Mouse (Mus musculus) hindbrain, embryonic 12.5 days (tissue): Measurements from ENCODE around the gene Ddit4. TPM values are rescaled to one million over a fixed set of nuclear protein-coding genes. Genes with fewer than 3 reads are reported as not detected.
A peak's percentile ranks its signal among the peaks of the same experiment; 100 is the strongest.

ENCODE experiments used
- ATAC-seq: fragments of 200-750 bp; cut with Nextera tagmentation; 2 replicates; pipeline ENCODE4 v1.8.0; 2017; ENCODE audit warnings: moderate TSS enrichment; ENCODE audit not compliant: low FRiP score
- H3K27ac ChIP-seq: fragments of 300-500 bp; sonication (generic); 2 replicates; pipeline ENCODE4 v1.5.1; 2016; ENCODE audit warnings: mild to moderate bottlenecking
- H3K27me3 ChIP-seq: fragments of 300-500 bp; sonication (generic); 2 replicates; pipeline ENCODE4 v1.6.1; 2016; ENCODE audit warnings: mild to moderate bottlenecking
- H3K36me3 ChIP-seq: fragments of 300-500 bp; sonication (generic); 2 replicates; pipeline ENCODE4 v1.6.1; 2016; ENCODE audit warnings: mild to moderate bottlenecking
- H3K4me1 ChIP-seq: fragments of 300-500 bp; sonication (generic); 2 replicates; pipeline ENCODE4 v1.6.1; 2016
- H3K4me2 ChIP-seq: fragments of 300-500 bp; sonication (generic); replicated peaks from 2 replicates; pipeline ENCODE4 v1.6.1; 2016; ENCODE audit warnings: mild to moderate bottlenecking
- H3K4me3 ChIP-seq: fragments of 300-500 bp; sonication (generic); 2 replicates; pipeline ENCODE4 v1.5.1; 2016; ENCODE audit warnings: mild to moderate bottlenecking
- H3K9ac ChIP-seq: fragments of 300-500 bp; sonication (generic); 2 replicates; pipeline ENCODE4 v1.6.1; 2016; ENCODE audit warnings: mild to moderate bottlenecking, moderate library complexity
- H3K9me3 ChIP-seq: fragments of 300-500 bp; sonication (generic); replicated peaks from 2 replicates; pipeline ENCODE4 v1.6.1; 2016; ENCODE audit warnings: mild to moderate bottlenecking
- WGBS: fragments of 180-500 bp; shearing (Covaris S2); methylation state at CpG from one replicate; pipeline ENCODE4 v1.1.7; 2016; 5-methylcytosine and 5-hydroxymethylcytosine counted together
- polyA plus RNA-seq: library from polyadenylated mRNA; unstranded; fragments of >200 nt; fragmentation: Nextera tagmentation; extraction: Ambion mirVana; gene quantifications from 2 replicates; pipeline ENCODE4 v1.2.1, GENCODE M21; 2016

Ddit4 gene
- polyA plus RNA-seq, 1 experiment from 2014 or later: 78.1 TPM

GRCm38 (mm10) chr10:59920810-59921681, 30.6 kb downstream of the Ddit4 start:
- WGBS: 4% methylated on average over 33 of the region's 33 CpGs
- ATAC-seq: peak; percentile 70
- Histone ChIP-seq H3K4me1 (peaks cover 30% of the 10 kb centered on the region), H3K9ac (peak overlapping the region; percentile 51), H3K27ac (peak overlapping the region; percentile 80), H3K27me3 (no peaks in the 10 kb centered on the region), H3K36me3 (no peaks in the 10 kb centered on the region), H3K4me3 (peak overlapping the region; percentile 35), H3K4me2 (peak overlapping the region; percentile 65), H3K9me3 (no peaks in the 10 kb centered on the region)

- no peaks in the 10 kb centered on the region for H3K36me3 ChIP-seq
- peaks cover 31% of the 10 kb centered on the region for H3K4me1 ChIP-seq
- 29% methylated on average over 7 of the region's 7 CpGs for WGBS
- H3K9ac ChIP-seq: peak overlapping the region; percentile 51
- H3K9me3 ChIP-seq: no peaks in the 10 kb centered on the region
- peak; percentile 60 for ATAC-seq
- H3K27me3 ChIP-seq: no peaks in the 10 kb centered on the region
- H3K27ac ChIP-seq: peak overlapping the region; percentile 80
- peak overlapping the region; percentile 35; the same call in 1 of the 2 replicates for H3K4me3 ChIP-seq
- H3K4me2 ChIP-seq: peak overlapping the region; percentile 65
These were observed 31.2 kb downstream of the Ddit4 start for GRCm38 (mm10) chr10:59920485-59920809.

DNA sequence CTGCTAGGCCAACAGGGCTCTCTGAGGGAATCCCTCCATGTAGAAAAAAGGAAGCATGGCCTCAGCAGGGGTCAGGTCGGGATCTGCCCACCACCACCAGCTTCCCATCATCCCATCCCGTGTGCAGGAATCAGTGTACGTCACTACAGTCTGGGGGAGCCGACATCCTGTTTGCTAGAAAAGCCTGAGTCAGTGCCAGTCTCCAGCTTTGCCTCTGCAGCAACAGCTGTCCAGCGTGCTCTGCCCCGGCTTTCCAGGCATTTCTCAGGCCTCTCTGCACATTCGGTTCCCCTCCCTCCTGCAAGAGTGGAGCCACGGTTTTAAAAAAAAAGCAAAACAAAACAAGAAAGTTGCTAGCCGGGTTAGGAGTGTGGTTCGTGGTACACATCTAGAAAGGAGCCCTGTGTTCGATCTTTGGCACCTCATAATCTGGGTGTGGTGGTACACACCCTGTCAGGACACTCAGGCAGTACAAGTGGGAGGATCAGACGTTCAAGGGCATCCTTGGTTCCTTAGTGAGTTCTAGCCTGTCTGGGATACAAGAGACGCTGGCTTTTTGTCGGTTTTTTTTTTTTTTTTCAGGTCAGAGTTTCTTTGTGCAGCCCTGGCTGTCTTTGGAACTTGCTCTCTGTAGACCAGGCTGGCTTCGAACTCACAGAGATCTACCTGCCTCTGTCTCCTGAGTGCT, 32.0 kb downstream of the Ddit4 start:
- H3K4me3 ChIP-seq: no peak overlapping the region
- no peaks in the 10 kb centered on the region for H3K9me3 ChIP-seq
- WGBS: 43% methylated on average over 15 of the region's 15 CpGs
- ATAC-seq: no peak
- no peak overlapping the region for H3K4me2 ChIP-seq
- no peak overlapping the region for H3K9ac ChIP-seq
- H3K27me3 ChIP-seq: no peaks in the 10 kb centered on the region
- H3K36me3 ChIP-seq: no peaks in the 10 kb centered on the region
- peaks cover 31% of the 10 kb centered on the region for H3K4me1 ChIP-seq
- H3K27ac ChIP-seq: peak overlapping the region; percentile 80; the same call in 1 of the 2 replicates

DNA sequence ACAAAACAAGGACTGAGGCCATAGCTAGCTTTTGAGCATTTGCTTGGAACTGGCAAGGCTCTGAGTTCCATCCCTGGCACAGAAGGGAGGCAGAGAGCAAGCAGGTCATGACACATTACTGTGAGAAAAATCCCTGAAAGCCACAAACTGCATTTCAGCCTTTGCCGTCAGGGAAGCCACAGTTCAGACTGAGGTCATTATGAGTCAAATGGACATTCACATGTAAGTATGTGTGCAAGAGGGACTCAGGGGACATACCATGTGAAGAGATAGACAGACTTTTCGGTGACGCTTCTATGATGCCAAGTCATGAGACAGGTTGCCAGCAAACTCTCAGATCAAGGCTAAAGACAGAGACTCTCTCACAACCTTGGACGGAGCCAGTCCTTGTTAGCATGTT, 33.5 kb downstream of the Ddit4 start:
- Histone ChIP-seq H3K27ac (no peak overlapping the region), H3K4me1 (peaks cover 31% of the 10 kb centered on the region), H3K9me3 (no peaks in the 10 kb centered on the region), H3K9ac (no peak overlapping the region), H3K36me3 (no peaks in the 10 kb centered on the region), H3K4me2 (no peak overlapping the region), H3K27me3 (no peaks in the 10 kb centered on the region), H3K4me3 (no peak overlapping the region)
- WGBS: 91% methylated on average over 4 of the region's 4 CpGs
- ATAC-seq: no peak

- Histone ChIP-seq H3K27ac (peak overlapping the region; percentile 49; the same call in 1 of the 2 replicates), H3K9ac (no peak overlapping the region), H3K4me1 (peaks cover 40% of the 10 kb centered on the region), H3K4me2 (peak overlapping the region; percentile 39), H3K36me3 (no peaks in the 10 kb centered on the region), H3K9me3 (no peaks in the 10 kb centered on the region), H3K27me3 (no peaks in the 10 kb centered on the region), H3K4me3 (peak overlapping the region; percentile 7; the same call in 1 of the 2 replicates)
- 2% methylated on average over 10 of the region's 10 CpGs for WGBS
- peak; percentile 62 for ATAC-seq
These were observed 35.0 kb downstream of the Ddit4 start for GRCm38 (mm10) chr10:59916649-59917048.

- Histone ChIP-seq H3K4me3 (no peak overlapping the region), H3K27me3 (no peaks in the 10 kb centered on the region), H3K4me1 (peaks cover 40% of the 10 kb centered on the region), H3K9ac (no peak overlapping the region), H3K27ac (peak overlapping the region; percentile 49; the same call in 1 of the 2 replicates), H3K4me2 (peak overlapping the region; percentile 39), H3K36me3 (no peaks in the 10 kb centered on the region), H3K9me3 (no peaks in the 10 kb centered on the region)
- ATAC-seq: no peak
- 15% methylated on average over 4 of the region's 4 CpGs for WGBS
These were observed 35.5 kb downstream of the Ddit4 start for GRCm38 (mm10) chr10:59916159-59916558.

DNA sequence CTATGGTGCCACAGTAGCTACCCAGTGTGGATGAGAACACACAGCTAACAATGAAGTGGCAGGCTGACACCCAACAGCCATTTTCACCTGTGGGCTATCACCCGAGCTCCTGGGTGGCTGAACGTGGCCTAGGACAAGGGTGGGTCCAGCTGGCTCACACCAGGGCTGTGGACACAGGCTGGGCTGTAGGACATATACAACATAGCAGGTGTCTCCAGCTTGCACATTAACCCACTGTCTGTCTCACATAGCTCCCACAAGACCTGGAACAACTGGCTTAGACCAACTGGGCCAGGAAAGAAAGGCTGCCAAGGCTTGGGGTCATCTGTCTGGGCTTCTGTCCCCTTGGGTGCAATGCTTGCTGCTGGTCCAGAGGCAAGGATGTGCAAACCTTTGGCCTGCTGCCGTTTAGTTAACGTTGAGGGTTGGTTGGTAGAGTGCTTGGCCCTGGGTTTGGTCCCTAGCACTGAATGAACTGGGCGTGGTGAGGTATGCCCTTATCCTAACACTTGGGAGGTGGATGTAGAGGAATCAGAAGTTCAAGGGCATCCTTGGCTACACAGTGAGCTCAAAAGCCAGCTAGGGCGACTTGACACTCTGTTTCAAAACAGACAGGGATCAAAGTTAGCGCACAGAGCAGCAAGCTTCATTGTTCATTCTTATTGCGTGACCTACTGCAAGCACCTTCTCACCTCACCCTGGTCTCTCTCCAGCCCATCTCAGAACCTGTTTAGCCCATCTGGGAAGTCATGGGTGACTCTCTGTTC, 36.3 kb downstream of the Ddit4 start:
- Histone ChIP-seq H3K9ac (no peak overlapping the region), H3K27me3 (no peaks in the 10 kb centered on the region), H3K4me3 (no peak overlapping the region), H3K4me2 (no peak overlapping the region), H3K36me3 (no peaks in the 10 kb centered on the region), H3K9me3 (no peaks in the 10 kb centered on the region), H3K4me1 (peaks cover 39% of the 10 kb centered on the region), H3K27ac (no peak overlapping the region)
- WGBS: 90% methylated on average over 8 of the region's 8 CpGs
- no peak for ATAC-seq

DNA sequence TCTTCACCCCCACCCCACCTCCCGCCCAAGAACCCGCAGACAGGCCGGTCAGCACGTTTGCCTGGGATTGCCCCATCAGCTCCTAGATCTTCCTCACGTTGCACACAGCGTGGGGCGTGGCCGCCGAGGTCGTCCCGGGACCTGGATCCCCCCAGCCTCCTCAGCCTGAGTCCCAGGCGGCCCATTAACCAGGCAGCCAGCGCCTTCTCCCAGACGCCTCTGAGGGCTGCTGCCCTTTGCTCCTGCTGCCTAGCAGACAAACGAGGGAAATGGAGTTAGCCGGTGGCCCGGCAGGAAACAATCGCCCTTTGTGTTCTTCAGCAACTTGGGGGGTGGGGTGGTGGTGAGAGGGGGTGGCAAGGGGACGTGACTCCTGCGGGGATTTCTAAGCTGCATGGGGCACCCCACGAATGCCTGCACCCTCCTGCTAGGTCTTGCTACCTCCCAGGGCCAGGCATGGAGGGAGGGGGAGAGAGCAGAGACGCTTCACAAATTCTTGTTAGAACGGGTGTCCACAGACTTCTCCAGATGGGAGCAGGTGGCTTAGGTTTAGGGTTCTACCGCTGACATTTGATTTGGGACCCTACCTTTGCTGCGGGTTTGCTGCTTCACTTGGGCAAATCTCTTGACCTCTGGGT, 40.0 kb downstream of the Ddit4 start:
- Histone ChIP-seq H3K4me1 (peaks cover 56% of the 10 kb centered on the region), H3K9me3 (no peaks in the 10 kb centered on the region)
- WGBS: 1% methylated on average over 25 of the region's 25 CpGs

GRCm38 (mm10) chr10:59911091-59911490, 40.5 kb downstream of the Ddit4 start:
- H3K27ac ChIP-seq: no peak overlapping the region
- no peaks in the 10 kb centered on the region for H3K27me3 ChIP-seq
- WGBS: 11% methylated on average over 6 of the region's 6 CpGs
- peaks cover 50% of the 10 kb centered on the region for H3K4me1 ChIP-seq
- peak overlapping the region; percentile 53 for H3K9ac ChIP-seq
- peak overlapping the region; percentile 50 for H3K4me2 ChIP-seq
- H3K9me3 ChIP-seq: no peaks in the 10 kb centered on the region
- no peak for ATAC-seq
- no peaks in the 10 kb centered on the region for H3K36me3 ChIP-seq
- 0 out of 2 replicates have a peak overlapping the region, but pooled peaks have one; percentile 12 for H3K4me3 ChIP-seq

More for the DNA sequence above, 40.0 kb downstream of the Ddit4 start:
- peak overlapping the region; percentile 12; the same call in 1 of the 2 replicates for H3K4me3 ChIP-seq
- H3K27me3 ChIP-seq: no peaks in the 10 kb centered on the region
- peak overlapping the region; percentile 60; the same call in 1 of the 2 replicates for H3K27ac ChIP-seq
- H3K36me3 ChIP-seq: no peaks in the 10 kb centered on the region
- peak overlapping the region; percentile 50 for H3K4me2 ChIP-seq
- 0 out of 2 replicates have a peak, but pooled peaks have one; percentile 14 for ATAC-seq
- H3K9ac ChIP-seq: peak overlapping the region; percentile 53

DNA sequence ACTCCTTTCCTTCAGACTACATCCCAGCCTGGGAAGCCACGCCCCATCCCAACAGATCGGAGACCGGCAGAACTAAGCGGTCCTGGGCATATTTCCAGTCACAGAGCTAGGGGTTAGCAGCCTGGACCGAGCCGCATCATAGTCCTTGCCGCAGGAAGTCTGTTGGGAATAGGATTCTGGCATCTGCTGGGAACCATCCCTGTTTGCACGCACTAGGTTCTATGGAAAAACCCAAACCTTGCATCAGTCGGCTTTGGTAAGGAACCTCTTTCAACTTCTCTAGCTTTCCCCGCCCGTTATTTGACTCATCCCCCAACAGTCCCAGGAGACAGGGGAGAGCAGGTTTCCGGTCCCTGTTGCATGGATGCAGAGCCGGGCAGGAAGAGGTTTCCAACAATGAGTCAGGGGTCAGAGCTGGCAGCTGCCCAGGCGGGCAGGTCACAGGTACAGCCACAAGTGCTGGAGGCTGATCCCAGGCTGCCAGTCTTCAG, 42.2 kb downstream of the Ddit4 start:
- 0 out of 2 replicates have a peak overlapping the region, but pooled peaks have one; percentile 55 for H3K27ac ChIP-seq
- no peak overlapping the region for H3K4me3 ChIP-seq
- H3K4me1 ChIP-seq: peaks cover 49% of the 10 kb centered on the region
- no peak for ATAC-seq
- no peak overlapping the region for H3K9ac ChIP-seq
- no peaks in the 10 kb centered on the region for H3K27me3 ChIP-seq
- WGBS: 13% methylated on average over 14 of the region's 14 CpGs
- H3K36me3 ChIP-seq: no peaks in the 10 kb centered on the region
- peak overlapping the region; percentile 34 for H3K4me2 ChIP-seq
- no peaks in the 10 kb centered on the region for H3K9me3 ChIP-seq

DNA sequence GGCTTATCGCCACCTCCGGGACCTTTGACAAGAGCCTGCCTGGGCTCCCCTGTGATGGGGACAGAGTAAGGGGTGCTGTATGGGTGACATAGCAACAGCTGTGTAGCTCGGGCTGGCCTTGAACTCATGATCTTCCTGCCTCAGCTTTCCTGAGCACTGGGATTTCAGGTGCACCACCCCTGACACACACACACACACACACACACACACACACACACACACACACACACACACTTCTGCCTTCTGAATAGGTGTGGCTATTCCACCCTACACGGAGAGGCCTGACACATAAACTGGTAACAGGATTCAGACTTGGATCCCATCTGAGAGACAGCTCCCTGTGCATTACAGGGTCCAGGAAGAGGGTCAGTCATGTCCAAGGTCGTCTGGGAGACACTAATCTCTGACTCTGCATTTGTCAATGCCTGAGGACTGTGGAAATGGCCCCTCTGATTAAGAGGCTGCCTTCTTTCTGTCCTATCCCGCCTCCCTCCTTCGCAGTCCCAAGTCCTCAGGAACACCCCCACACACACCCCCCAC, 42.8 kb downstream of the Ddit4 start:
- no peak for ATAC-seq
- H3K27me3 ChIP-seq: no peaks in the 10 kb centered on the region
- 0 out of 2 replicates have a peak overlapping the region, but pooled peaks have one; percentile 55 for H3K27ac ChIP-seq
- H3K9me3 ChIP-seq: no peaks in the 10 kb centered on the region
- H3K4me2 ChIP-seq: peak overlapping the region; percentile 34; the same call in 1 of the 2 replicates
- H3K36me3 ChIP-seq: no peaks in the 10 kb centered on the region
- peaks cover 50% of the 10 kb centered on the region for H3K4me1 ChIP-seq
- no peak overlapping the region for H3K4me3 ChIP-seq
- no peak overlapping the region for H3K9ac ChIP-seq
- 49% methylated on average over 7 of the region's 7 CpGs for WGBS
